Mouse (Mus musculus): ENCODE data around the gene Scg3. TPM values are rescaled to one million over a fixed set of nuclear protein-coding genes. Genes with fewer than 3 reads are reported as not detected.

Scg3 gene
- total and polyA plus RNA-seq, 2 experiments from 2014 or later, result 107 to 134 TPM

DNA sequence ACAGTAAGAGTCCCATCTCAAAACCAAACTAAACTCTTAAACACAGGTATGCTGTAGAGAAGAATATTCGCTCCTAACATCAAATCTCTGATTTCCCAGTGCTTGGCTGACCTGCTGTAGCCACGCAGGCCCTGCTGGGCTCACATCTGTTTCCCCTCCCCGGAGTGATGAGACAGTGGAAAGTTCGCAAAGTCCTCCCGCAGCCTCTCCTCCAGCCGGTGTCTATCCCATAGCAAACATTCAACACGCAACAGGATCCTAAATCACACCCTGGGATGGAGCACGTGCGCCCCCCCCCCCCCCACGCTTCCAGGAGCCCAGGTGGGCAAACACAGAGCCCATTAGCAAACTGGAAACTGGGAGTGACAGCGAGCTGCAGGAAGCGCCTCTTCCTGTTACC, 82.3 kb downstream of the Scg3 start:
- Histone ChIP-seq H3K9ac (replicated peaks; ENCODE audit: low read length) (no peak overlapping the region), H3K4me1 (ENCODE audit: insufficient read depth, low read length) (peaks cover 19% of the 10 kb centered on the region), H3K27me3 (ENCODE audit: insufficient read depth, low read length) (no peaks in the 10 kb centered on the region), H3K4me3 (ENCODE audit: low read length) (no peak overlapping the region), H3K36me3 (ENCODE audit: insufficient read depth, low read length) (peaks cover 8% of the 10 kb centered on the region; the same call in 1 of the 2 replicates), H3K9me3 (ENCODE audit: low read length) (no peaks in the 10 kb centered on the region), H3K4me2 (ENCODE audit: low read depth, low read length) (no peak overlapping the region), H3K27ac (no peak overlapping the region)
- DNase-seq (ENCODE audit: low spot score) (no peak), ATAC-seq (no peak)
- 61% methylated on average over 12 of the region's 12 CpGs for WGBS
- no peak for TF ChIP-seq CTCF (IDR thresholded peaks at IDR 0.05; ENCODE audit: low read depth)

DNA sequence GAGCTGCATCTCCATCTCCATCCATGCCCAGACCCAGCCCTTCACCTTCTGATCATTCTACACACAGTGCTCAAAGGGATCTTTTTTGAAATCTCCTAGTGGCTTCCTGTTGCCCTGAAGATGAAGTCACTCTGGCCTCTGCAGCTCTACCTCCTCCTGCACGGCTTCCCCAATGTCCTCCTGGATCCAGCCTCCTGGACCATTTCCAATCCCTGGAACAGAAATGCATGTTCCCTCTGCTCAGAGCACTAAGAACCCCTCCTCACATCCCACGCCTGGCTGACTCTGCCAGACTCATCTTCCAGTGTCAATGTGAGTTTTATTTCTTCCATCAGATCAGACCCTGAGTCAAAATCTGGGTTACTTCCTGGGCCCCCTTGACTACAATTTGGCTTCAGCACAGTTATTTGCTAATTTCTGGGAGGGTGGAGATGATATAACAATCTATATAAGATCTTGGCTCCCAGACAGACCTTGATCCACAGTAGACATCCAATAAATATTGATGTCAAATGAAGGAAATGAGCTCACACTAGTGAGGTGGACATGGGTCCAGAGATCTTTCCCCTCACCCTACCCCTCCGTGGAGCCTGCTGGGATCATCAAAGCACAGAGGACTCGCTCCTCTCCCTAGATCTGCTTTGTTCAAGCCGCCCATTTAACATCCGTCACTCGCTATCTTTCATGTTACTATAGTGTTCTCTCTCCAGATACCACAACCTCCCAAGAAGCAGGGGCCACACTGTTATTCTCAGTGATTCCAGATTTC, 83.5 kb downstream of the Scg3 start:
- WGBS, result 53% methylated on average over 7 of the region's 7 CpGs

DNA sequence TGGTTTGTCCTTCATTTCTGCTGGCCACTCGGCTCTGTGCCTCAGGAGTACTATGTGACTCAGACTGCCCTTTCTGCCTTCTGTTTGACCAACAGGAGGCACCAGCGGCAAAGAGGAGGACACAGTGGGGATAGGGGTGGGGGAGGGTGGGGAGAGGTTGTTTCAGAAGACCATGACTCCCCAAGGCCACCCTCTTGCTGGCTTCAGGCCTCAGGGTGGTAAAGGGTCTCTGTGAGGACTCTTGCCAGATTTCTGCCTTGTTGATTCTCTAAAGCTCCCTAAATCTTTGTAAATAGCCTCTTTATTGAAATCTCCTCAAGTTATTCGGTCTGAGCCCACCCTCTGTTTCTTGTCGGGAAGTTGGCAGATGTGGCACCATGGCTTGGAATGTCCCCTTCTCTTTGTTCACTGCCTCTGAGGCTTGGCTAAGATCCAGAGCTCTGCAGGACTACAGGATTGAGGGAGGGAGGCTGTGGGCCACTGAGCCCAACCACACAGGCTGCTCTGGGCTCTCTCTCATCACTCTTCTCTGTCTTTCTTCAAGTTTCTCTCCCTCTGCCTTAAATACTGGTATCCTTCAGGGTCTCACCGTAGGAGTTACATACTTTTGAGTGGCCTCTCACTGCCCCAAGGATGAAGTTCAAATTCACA, 84.5 kb downstream of the Scg3 start:
- H3K4me3 ChIP-seq (ENCODE audit: low read length), result no peak overlapping the region

More for the DNA sequence above, 83.5 kb downstream of the Scg3 start:
- Histone ChIP-seq H3K4me3 (ENCODE audit: low read length) (no peak overlapping the region), H3K36me3 (ENCODE audit: insufficient read depth, low read length) (peaks cover 10% of the 10 kb centered on the region; the same call in 1 of the 2 replicates), H3K9me3 (ENCODE audit: low read length) (no peaks in the 10 kb centered on the region), H3K9ac (replicated peaks; ENCODE audit: low read length) (no peak overlapping the region), H3K4me2 (ENCODE audit: low read depth, low read length) (no peak overlapping the region), H3K4me1 (ENCODE audit: insufficient read depth, low read length) (peaks cover 19% of the 10 kb centered on the region), H3K27ac (peak overlapping the region; percentile 77), H3K27me3 (ENCODE audit: insufficient read depth, low read length) (no peaks in the 10 kb centered on the region)
- ATAC-seq (peak; percentile 30; the same call in 1 of the 2 replicates), DNase-seq (ENCODE audit: low spot score) (peak; percentile 75)
- TF ChIP-seq CTCF (IDR thresholded peaks at IDR 0.05; ENCODE audit: low read depth), result no peak

DNA sequence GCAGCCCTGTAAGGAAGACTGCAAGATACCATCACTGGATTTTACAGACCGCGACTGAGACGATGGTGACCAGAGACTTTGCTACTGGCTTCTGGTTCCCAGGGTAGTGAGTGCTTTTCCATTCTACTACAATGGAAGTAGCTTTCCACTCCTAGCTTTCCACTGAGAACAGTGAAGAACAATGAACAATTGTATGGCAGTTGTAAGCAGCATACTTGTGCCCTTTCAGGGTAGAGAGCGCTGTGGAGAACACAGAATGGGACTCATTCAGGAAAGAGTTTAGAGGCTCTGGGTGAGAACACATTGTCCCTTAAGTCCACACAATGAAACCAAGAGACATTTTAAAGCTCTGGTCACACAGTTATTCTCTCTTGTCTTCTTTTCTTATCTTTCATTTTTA, 86.3 kb downstream of the Scg3 start:
- H3K36me3 ChIP-seq (ENCODE audit: insufficient read depth, low read length), result peaks cover 26% of the 10 kb centered on the region
- H3K27me3 ChIP-seq (ENCODE audit: insufficient read depth, low read length), result no peaks in the 10 kb centered on the region
- no peak for TF ChIP-seq CTCF (IDR thresholded peaks at IDR 0.05; ENCODE audit: low read depth)
- H3K4me1 ChIP-seq (ENCODE audit: insufficient read depth, low read length), result peaks cover 19% of the 10 kb centered on the region
- H3K9me3 ChIP-seq (ENCODE audit: low read length), result no peaks in the 10 kb centered on the region
- H3K4me2 ChIP-seq (ENCODE audit: low read depth, low read length), result no peak overlapping the region
- H3K9ac ChIP-seq (replicated peaks; ENCODE audit: low read length), result no peak overlapping the region
- no peak overlapping the region for H3K4me3 ChIP-seq (ENCODE audit: low read length)
- WGBS, result 68% methylated on average over 4 of the region's 4 CpGs
- no peak for DNase-seq (ENCODE audit: low spot score)
- peak overlapping the region; percentile 26; the same call in 1 of the 2 replicates for H3K27ac ChIP-seq
- no peak for ATAC-seq

More for the DNA sequence above, 84.5 kb downstream of the Scg3 start:
- TF ChIP-seq CTCF (IDR thresholded peaks at IDR 0.05; ENCODE audit: low read depth), result peak; percentile 66
- 21% methylated on average over 5 of the region's 5 CpGs for WGBS
- peaks cover 19% of the 10 kb centered on the region for H3K4me1 ChIP-seq (ENCODE audit: insufficient read depth, low read length)
- peak overlapping the region; percentile 77 for H3K27ac ChIP-seq
- H3K4me2 ChIP-seq (ENCODE audit: low read depth, low read length), result no peak overlapping the region
- H3K9ac ChIP-seq (replicated peaks; ENCODE audit: low read length), result no peak overlapping the region
- DNase-seq (ENCODE audit: low spot score) (peak; percentile 94), ATAC-seq (peak; percentile 96)
- peaks cover 12% of the 10 kb centered on the region; the same call in 1 of the 2 replicates for H3K36me3 ChIP-seq (ENCODE audit: insufficient read depth, low read length)
- no peaks in the 10 kb centered on the region for H3K9me3 ChIP-seq (ENCODE audit: low read length)
- H3K27me3 ChIP-seq (ENCODE audit: insufficient read depth, low read length), result no peaks in the 10 kb centered on the region

DNA sequence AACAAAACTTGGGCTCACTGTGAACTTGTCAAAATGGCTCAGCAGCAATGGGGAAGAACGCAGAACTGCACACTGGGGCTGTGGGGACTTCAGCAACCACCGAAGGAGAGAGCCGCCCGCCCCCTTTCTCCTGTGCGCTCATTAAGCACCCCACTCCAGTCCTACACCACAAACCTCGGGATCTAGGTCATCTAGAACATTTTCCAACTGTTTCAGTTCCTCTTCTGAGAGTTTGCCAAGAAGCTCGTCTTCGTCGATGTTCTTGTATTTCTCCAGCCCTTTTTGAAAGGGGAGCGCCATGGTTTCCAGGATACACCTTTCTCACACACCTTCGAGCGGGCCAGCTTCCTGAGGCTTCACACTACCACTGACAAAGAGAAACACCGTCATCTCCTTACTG, 86.8 kb downstream of the Scg3 start:
- no peak for ATAC-seq
- Histone ChIP-seq H3K36me3 (ENCODE audit: insufficient read depth, low read length) (peaks cover 32% of the 10 kb centered on the region), H3K27ac (peak overlapping the region; percentile 26; the same call in 1 of the 2 replicates), H3K4me1 (ENCODE audit: insufficient read depth, low read length) (peaks cover 19% of the 10 kb centered on the region), H3K4me2 (ENCODE audit: low read depth, low read length) (no peak overlapping the region), H3K9ac (replicated peaks; ENCODE audit: low read length) (no peak overlapping the region), H3K4me3 (ENCODE audit: low read length) (no peak overlapping the region), H3K9me3 (ENCODE audit: low read length) (no peaks in the 10 kb centered on the region), H3K27me3 (ENCODE audit: insufficient read depth, low read length) (no peaks in the 10 kb centered on the region)
- DNase-seq (ENCODE audit: low spot score), result no peak
- TF ChIP-seq CTCF (IDR thresholded peaks at IDR 0.05; ENCODE audit: low read depth), result no peak
- WGBS, result 83% methylated on average over 13 of the region's 13 CpGs

DNA sequence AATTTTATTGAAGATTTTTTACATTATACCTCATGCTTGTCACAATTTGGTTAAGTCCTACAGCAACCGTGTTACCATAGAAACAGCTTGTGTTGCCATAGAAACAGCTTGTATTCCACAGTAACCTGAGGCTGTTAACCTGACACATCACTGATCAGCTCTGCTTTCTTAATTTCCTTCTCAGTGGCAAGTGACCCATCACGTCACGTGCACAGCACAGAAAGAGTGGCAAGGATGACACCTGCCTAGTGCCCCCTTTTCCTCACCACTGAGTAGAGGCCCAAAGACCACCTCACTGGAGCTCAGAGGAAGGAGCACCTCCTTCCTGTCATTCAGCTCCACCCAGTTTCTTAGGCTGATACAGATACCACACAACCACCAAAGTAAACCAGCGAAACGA, 90.4 kb downstream of the Scg3 start:
- H3K4me3 ChIP-seq (ENCODE audit: low read length), result no peak overlapping the region
- no peak for TF ChIP-seq CTCF (IDR thresholded peaks at IDR 0.05; ENCODE audit: low read depth)
- H3K9me3 ChIP-seq (ENCODE audit: low read length), result no peaks in the 10 kb centered on the region
- DNase-seq (ENCODE audit: low spot score), result peak; percentile 67
- no peak overlapping the region for H3K27ac ChIP-seq
- no peak overlapping the region for H3K4me2 ChIP-seq (ENCODE audit: low read depth, low read length)
- peaks cover 64% of the 10 kb centered on the region for H3K36me3 ChIP-seq (ENCODE audit: insufficient read depth, low read length)
- H3K9ac ChIP-seq (replicated peaks; ENCODE audit: low read length), result no peak overlapping the region
- peak; percentile 70 for ATAC-seq
- H3K4me1 ChIP-seq (ENCODE audit: insufficient read depth, low read length), result peaks cover 3% of the 10 kb centered on the region; the same call in 1 of the 2 replicates
- H3K27me3 ChIP-seq (ENCODE audit: insufficient read depth, low read length), result no peaks in the 10 kb centered on the region
- 71% methylated on average over 5 of the region's 5 CpGs for WGBS

Other genes with a start within 250 kb of the Scg3 start
- gene Leo1, start 242.5 kb downstream of the Scg3 start, total RNA-seq (2014; rRNA removed), result 19.4 and 22.2 TPM in 2 replicates
- gene Leo1, start 242.5 kb downstream of the Scg3 start, polyA plus RNA-seq (2015; fragmentation: Nextera tagmentation; extraction: Ambion mirVana), result 40.8 and 41.2 TPM in 2 replicates
- 33.5 and 36.6 TPM in 2 replicates for gene Tmod3, start 124.4 kb downstream of the Scg3 start, total RNA-seq (2014; rRNA removed)
- gene Tmod3, start 124.4 kb downstream of the Scg3 start, polyA plus RNA-seq (2015; fragmentation: Nextera tagmentation; extraction: Ambion mirVana), result 70.7 and 76.5 TPM in 2 replicates
- 125 and 126 TPM in 2 replicates for gene Tmod2, start 72.7 kb downstream of the Scg3 start, total RNA-seq (2014; rRNA removed)
- 361 and 363 TPM in 2 replicates for gene Tmod2, start 72.7 kb downstream of the Scg3 start, polyA plus RNA-seq (2015; fragmentation: Nextera tagmentation; extraction: Ambion mirVana)
- 33.9 and 39.7 TPM in 2 replicates for gene Lysmd2, start 58.3 kb downstream of the Scg3 start, total RNA-seq (2014; rRNA removed)
- gene Lysmd2, start 58.3 kb downstream of the Scg3 start, polyA plus RNA-seq (2015; fragmentation: Nextera tagmentation; extraction: Ambion mirVana), result 37.3 and 42.1 TPM in 2 replicates
- gene Bmp5, start 91.3 kb upstream of the Scg3 start, total RNA-seq (2014; rRNA removed), result 1.8 and 1.9 TPM in 2 replicates
- gene Bmp5, start 91.3 kb upstream of the Scg3 start, polyA plus RNA-seq (2015; fragmentation: Nextera tagmentation; extraction: Ambion mirVana), result 2.3 and 2.4 TPM in 2 replicates

All from hindbrain, postnatal 0 days (tissue).